Mouse (Mus musculus) thymus, adult 2 months (tissue): Measurements from ENCODE around the gene Igsf21.

Experiments
- CTCF ChIP-seq: fragments of 200-500 bp; IDR thresholded peaks from 2 replicates; pipeline ENCODE4 v1.5.1; 2012; ENCODE audit warnings: mild to moderate bottlenecking, control low read depth, low read length, moderate library complexity, borderline replicate concordance; ENCODE audit not compliant: control insufficient read depth, poor library complexity, insufficient read depth; ENCODE audit errors: extremely low read depth
- POLR2A ChIP-seq: fragments of 200-500 bp; IDR thresholded peaks from 2 replicates; pipeline ENCODE4 v1.6.1; 2012; ENCODE audit warnings: mild to moderate bottlenecking, low read length, control low read depth, moderate library complexity; ENCODE audit not compliant: control insufficient read depth, poor library complexity, insufficient read depth; ENCODE audit errors: extremely low read depth

- TF ChIP-seq CTCF: no peak
- TF ChIP-seq POLR2A: no peak
Measured at GRCm38 (mm10) chr4:140078416-140078815, 168.2 kb downstream of the Igsf21 start.
